Mouse (Mus musculus) cortical plate, adult 2 months (tissue): ENCODE results near the gene Npas2. TPM values are rescaled to one million over a fixed set of nuclear protein-coding genes. Genes with fewer than 3 reads are reported as not detected.

Experiments used
- H3K27ac ChIP-seq: fragments of 200-500 bp; 2 replicates; pipeline ENCODE4 v1.5.1; 2012; ENCODE audit warnings: low read length, control low read depth, inconsistent platforms; ENCODE audit not compliant: insufficient read depth
- H3K4me1 ChIP-seq: fragments of 200-500 bp; 2 replicates; pipeline ENCODE4 v1.6.1; 2011; ENCODE audit warnings: low read length; ENCODE audit not compliant: control insufficient read depth, insufficient read depth
- H3K4me3 ChIP-seq: fragments of 200-500 bp; 2 replicates; pipeline ENCODE4 v1.5.1; 2011; ENCODE audit warnings: mild to moderate bottlenecking, low read length, control low read depth; ENCODE audit not compliant: insufficient read depth
- CTCF ChIP-seq: fragments of 200-500 bp; IDR thresholded peaks from 2 replicates; pipeline ENCODE4 v1.5.1; 2011; ENCODE audit warnings: mild to moderate bottlenecking, control low read depth, low read length; ENCODE audit not compliant: insufficient read depth; ENCODE audit errors: extremely low read depth
- POLR2A ChIP-seq: fragments of 200-500 bp; IDR thresholded peaks from 2 replicates; pipeline ENCODE4 v1.6.1; 2011; ENCODE audit warnings: mild to moderate bottlenecking, low read length, control low read depth; ENCODE audit not compliant: insufficient read depth; ENCODE audit errors: extremely low read depth
- polyA plus RNA-seq: library from polyadenylated mRNA; depleted of rRNA; stranded (reverse); fragments of >200 nt; gene quantifications from 2 replicates; pipeline ENCODE4 v1.2.3, GENCODE M21; 2012

Npas2 gene
- polyA plus RNA-seq, 1 experiment, result 22.9 TPM

GRCm38 (mm10) chr1:39393217-39393867 is 199.8 kb downstream of the Npas2 start:
- Histone ChIP-seq H3K4me1 (no peaks in the 10 kb centered on the region), H3K27ac (no peak overlapping the region), H3K4me3 (no peak overlapping the region)
- TF ChIP-seq CTCF, result no peak
- no peak for TF ChIP-seq POLR2A

GRCm38 (mm10) chr1:39394096-39394495 is 200.6 kb downstream of the Npas2 start:
- no peak overlapping the region for H3K4me3 ChIP-seq
- TF ChIP-seq CTCF (no peak), POLR2A (no peak)
- no peaks in the 10 kb centered on the region for H3K4me1 ChIP-seq
- no peak overlapping the region for H3K27ac ChIP-seq

GRCm38 (mm10) chr1:39394650-39395049 is 201.1 kb downstream of the Npas2 start:
- Histone ChIP-seq H3K27ac (no peak overlapping the region), H3K4me3 (no peak overlapping the region), H3K4me1 (no peaks in the 10 kb centered on the region)
- no peak for TF ChIP-seq POLR2A
- TF ChIP-seq CTCF, result no peak

GRCm38 (mm10) chr1:39396347-39396746 is 202.8 kb downstream of the Npas2 start:
- Histone ChIP-seq H3K4me1 (no peaks in the 10 kb centered on the region), H3K4me3 (no peak overlapping the region), H3K27ac (no peak overlapping the region)
- TF ChIP-seq CTCF, result no peak

GRCm38 (mm10) chr1:39398284-39398683 is 204.8 kb downstream of the Npas2 start:
- no peak overlapping the region for H3K27ac ChIP-seq
- H3K4me3 ChIP-seq, result no peak overlapping the region
- no peak for TF ChIP-seq POLR2A
- no peak for TF ChIP-seq CTCF
- no peaks in the 10 kb centered on the region for H3K4me1 ChIP-seq

GRCm38 (mm10) chr1:39399228-39399627 is 205.7 kb downstream of the Npas2 start:
- no peak for TF ChIP-seq POLR2A
- no peak for TF ChIP-seq CTCF
- Histone ChIP-seq H3K27ac (no peak overlapping the region), H3K4me1 (no peaks in the 10 kb centered on the region), H3K4me3 (no peak overlapping the region)

GRCm38 (mm10) chr1:39400173-39400572 is 206.6 kb downstream of the Npas2 start:
- Histone ChIP-seq H3K4me3 (no peak overlapping the region), H3K27ac (no peak overlapping the region), H3K4me1 (no peaks in the 10 kb centered on the region)
- TF ChIP-seq CTCF (no peak), POLR2A (no peak)

- no peak overlapping the region for H3K27ac ChIP-seq
- TF ChIP-seq CTCF (no peak), POLR2A (no peak)
- no peaks in the 10 kb centered on the region for H3K4me1 ChIP-seq
- no peak overlapping the region for H3K4me3 ChIP-seq
Observed at GRCm38 (mm10) chr1:39407108-39407507, 213.6 kb downstream of the Npas2 start.

- TF ChIP-seq POLR2A (no peak), CTCF (no peak)
- Histone ChIP-seq H3K4me3 (no peak overlapping the region), H3K27ac (no peak overlapping the region), H3K4me1 (no peaks in the 10 kb centered on the region)
Observed at GRCm38 (mm10) chr1:39408123-39408522, 214.6 kb downstream of the Npas2 start.

- Histone ChIP-seq H3K4me3 (no peak overlapping the region), H3K27ac (no peak overlapping the region), H3K4me1 (no peaks in the 10 kb centered on the region)
- TF ChIP-seq POLR2A (no peak), CTCF (no peak)
Observed at GRCm38 (mm10) chr1:39408668-39409067, 215.1 kb downstream of the Npas2 start.
